Mouse (Mus musculus): ENCODE results near the gene Cdh23.

- no peak for TF ChIP-seq GATA1 (IDR thresholded peaks at IDR 0.05; ENCODE audit: borderline replicate concordance, low read length)
- no peak for TF ChIP-seq FLI1 (IDR thresholded peaks at IDR 0.05; ENCODE audit: low read length)
These were observed 41.0 kb upstream of the Cdh23 start for GRCm38 (mm10) chr10:60737169-60737728.
